ENCODE assay signal across 8 mouse cellular contexts in the genomic region with DNA sequence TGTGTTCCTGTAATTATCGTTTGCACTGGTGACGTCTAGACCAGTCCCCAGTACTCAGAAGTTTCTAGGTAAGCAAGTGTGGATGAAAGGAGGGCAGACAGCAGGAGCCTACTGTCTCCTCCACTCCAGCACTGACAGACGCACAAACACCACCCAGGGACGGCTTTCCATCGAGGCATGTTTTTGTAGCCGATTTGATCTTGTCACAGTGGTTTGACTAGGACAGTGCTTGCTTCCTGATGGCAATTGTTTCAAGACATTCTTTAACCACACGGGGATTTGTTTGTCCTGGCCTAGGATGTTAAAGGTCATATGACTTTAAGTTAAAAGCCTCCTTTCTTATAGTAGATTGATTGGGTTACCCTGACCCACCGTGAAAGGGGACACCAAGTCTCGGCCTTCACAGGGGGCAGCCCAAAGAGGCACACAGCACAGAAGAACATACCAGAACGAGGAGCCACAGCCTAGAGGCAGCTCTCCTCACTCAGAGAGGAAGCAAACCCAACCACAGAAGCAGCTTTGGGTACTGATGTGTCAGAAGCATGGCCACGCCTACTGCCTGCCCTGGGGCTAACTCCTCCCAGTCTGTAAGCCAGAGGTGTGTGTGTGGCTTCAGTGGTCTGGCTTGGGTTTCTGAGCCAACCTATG. TPM values are rescaled to one million over a fixed set of nuclear protein-coding genes. Genes with fewer than 3 reads are reported as not detected.
DNase-seq lines count a peak whose midpoint lies in the region; ATAC-seq and TF ChIP-seq lines count a peak whose summit lies in the region.

No protein-coding gene starts in this region.

- peak; percentile 54 for DNase-seq in R1 (ENCODE audit: low read depth, low spot score)
- peak; percentile 62 to 69 for DNase-seq in kidney, postnatal 4 days
- no peak for DNase-seq in gastrocnemius, postnatal 14 days
- DNase-seq in urinary bladder, postnatal 4 days (ENCODE audit: low spot score in 2 of 2), result no peak
- no peak for DNase-seq in left cerebral cortex, adult 11 months (ENCODE audit: low spot score)
- DNase-seq in ovary, postnatal 10 days (ENCODE audit: low spot score), result no peak

- no peaks in the 10 kb centered on the region for H3K36me3 ChIP-seq in C2C12 (ENCODE audit: control insufficient read depth, insufficient read depth)

- ATAC-seq in neutrophil, adult 5-6 weeks (ENCODE audit: extremely low read depth, insufficient number of reproducible peaks, low FRiP score, poor library complexity, severe bottlenecking), result peak; percentile 95

- no peak for TF ChIP-seq CTCF in C2C12 (IDR thresholded peaks at IDR 0.05; ENCODE audit: control insufficient read depth, insufficient read depth, insufficient read length)

- H3K79me3 ChIP-seq in C2C12 (ENCODE audit: low read depth), result no peaks in the 10 kb centered on the region

- H3K4me3 ChIP-seq in C2C12 (ENCODE audit: insufficient read depth, poor library complexity, severe bottlenecking), result no peak overlapping the region

- H3K27me3 ChIP-seq in C2C12 (ENCODE audit: control insufficient read depth, insufficient read depth, insufficient read length), result peaks cover 26% of the 10 kb centered on the region

- peak overlapping the region; percentile 37 for H3ac ChIP-seq in C2C12 (ENCODE audit: control insufficient read depth, insufficient read length, low read depth)

- no peaks in the 10 kb centered on the region for H3K79me2 ChIP-seq in C2C12 (ENCODE audit: control insufficient read depth, insufficient read depth)

- intact Hi-C loops in gastrocnemius, postnatal 14 days (cut with DNase I; ENCODE audit: low total_unique reads), result no loop called here

TF ChIP-seq in C2C12, 6 proteins besides CTCF, POLR2A, EP300 and RAD21:
- TF ChIP-seq MYOD1 (IDR thresholded peaks at IDR 0.05; ENCODE audit: control insufficient read depth, insufficient read length, low read depth) (no peak), CEBPB (IDR thresholded peaks at IDR 0.05; ENCODE audit: low read depth) (no peak), MYOG (IDR thresholded peaks at IDR 0.05; ENCODE audit: control insufficient read depth, extremely low read depth, insufficient read length) (no peak), USF1 (IDR thresholded peaks at IDR 0.05; ENCODE audit: low read depth) (no peak), MAX (IDR thresholded peaks at IDR 0.05) (no peak), FOSL1 (IDR thresholded peaks at IDR 0.05; ENCODE audit: insufficient read depth, low read length, poor library complexity, severe bottlenecking) (no peak)
TF ChIP-seq in C2C12: peak in this region for 0.

RNA-seq across cellular contexts. Expression of gene Celsr1, which starts 51.7 kb away (rescaled TPM):
- polyA plus RNA-seq in C2C12 (2012; fragmentation: generic; extraction: Trizol), result 0.16 TPM
- total RNA-seq in neutrophil, adult 5-6 weeks (2017), result 1.4 and 3.1 TPM in 2 replicates
- under 1 TPM; 0.31 to 0.94 TPM for total RNA-seq in gastrocnemius, postnatal 14 days (2021)

Comparison
In these comparisons a context has a peak if more than half of its experiments do, and no peak if none do; other contexts are left out.
1. DNase-seq: peak in R1 (single experiment) and kidney, postnatal 4 days (2 of 2); none in gastrocnemius, postnatal 14 days (single experiment), urinary bladder, postnatal 4 days (0 of 2), left cerebral cortex, adult 11 months (single experiment) and ovary, postnatal 10 days (single experiment).